Mouse (Mus musculus) hindbrain, postnatal 0 days (tissue): ENCODE measurements around the gene Fitm2. TPM values are rescaled to one million over a fixed set of nuclear protein-coding genes. Genes with fewer than 3 reads are reported as not detected.

ENCODE experiments used
- ATAC-seq: fragments of 200-750 bp; cut with Nextera tagmentation; 2 replicates; pipeline ENCODE4 v1.8.0; 2017; ENCODE audit warnings: mild to moderate bottlenecking, moderate TSS enrichment, moderate library complexity
- DNase-seq: peaks from one replicate; pipeline ENCODE4 v3.0.0-alpha.2; 2015; ENCODE audit warnings: low spot score
- H3K27ac ChIP-seq: fragments of 300-500 bp; sonication (generic); 2 replicates; pipeline ENCODE4 v1.5.1; 2014; ENCODE audit warnings: mild to moderate bottlenecking
- H3K27me3 ChIP-seq: fragments of 300-500 bp; sonication (generic); 2 replicates; pipeline ENCODE4 v1.6.1; 2014; ENCODE audit warnings: low read length, mixed read lengths; ENCODE audit not compliant: insufficient read depth
- H3K36me3 ChIP-seq: fragments of 300-500 bp; sonication (generic); 2 replicates; pipeline ENCODE4 v1.6.1; 2014; ENCODE audit warnings: low read length, mixed read lengths; ENCODE audit not compliant: insufficient read depth
- H3K4me1 ChIP-seq: fragments of 300-500 bp; sonication (generic); 2 replicates; pipeline ENCODE4 v1.6.1; 2014; ENCODE audit warnings: antibody characterized with exemption, low read length, mixed read lengths; ENCODE audit not compliant: insufficient read depth
- H3K4me2 ChIP-seq: fragments of 300-500 bp; sonication (generic); 2 replicates; pipeline ENCODE4 v1.6.1; 2014; ENCODE audit warnings: low read depth, mild to moderate bottlenecking, low read length, moderate library complexity, mixed read lengths
- H3K4me3 ChIP-seq: fragments of 300-500 bp; sonication (generic); 2 replicates; pipeline ENCODE4 v1.5.1; 2014; ENCODE audit warnings: low read length
- H3K9ac ChIP-seq: fragments of 300-500 bp; sonication (generic); replicated peaks from 2 replicates; pipeline ENCODE4 v1.6.1; 2014; ENCODE audit warnings: mild to moderate bottlenecking, low read length, moderate library complexity, mixed read lengths
- H3K9me3 ChIP-seq: fragments of 300-500 bp; sonication (generic); 2 replicates; pipeline ENCODE4 v1.6.1; 2016; ENCODE audit warnings: low read length, mixed read lengths
- CTCF ChIP-seq: IDR thresholded peaks from 2 replicates; pipeline ENCODE4 v1.5.1; 2016; ENCODE audit warnings: antibody characterized with exemption, control low read depth, low read depth
- WGBS: fragments of 180-500 bp; shearing (Covaris S2); extraction: QIAGEN DNeasy Blood & Tissue Kit; methylation state at CpG from one replicate; pipeline ENCODE4 v1.1.7; 2014; 5-methylcytosine and 5-hydroxymethylcytosine counted together
- polyA plus RNA-seq: library from polyadenylated mRNA; unstranded; fragments of >200 nt; fragmentation: Nextera tagmentation; extraction: Ambion mirVana; gene quantifications from 2 replicates; pipeline ENCODE4 v1.2.1, GENCODE M21; 2015
- total RNA-seq: library from RNA; depleted of rRNA; stranded (reverse); fragments of >200 nt; gene quantifications from 2 replicates; pipeline ENCODE4 v1.2.3, GENCODE M21; 2014; rRNA removed

Fitm2 gene
- 26.5 and 33.2 TPM in 2 replicates for total RNA-seq
- polyA plus RNA-seq: 14.9 and 15.1 TPM in 2 replicates

GRCm38 (mm10) chr2:163472466-163472851, at the start of gene Fitm2:
Gene Fitm2 (minus strand): TSS chr2:163472629.
- H3K4me2 ChIP-seq: peak within 1 kb of the TSS; percentile 91
- DNase-seq: peak; percentile 98
- H3K27ac ChIP-seq: peak within 1 kb of the TSS; percentile 82
- H3K9ac ChIP-seq: peak within 1 kb of the TSS; percentile 85
- ATAC-seq: peak; percentile 96
- peak within 1 kb of the TSS; percentile 89 for H3K4me3 ChIP-seq
- peak; percentile 100 for TF ChIP-seq CTCF
- H3K27me3 ChIP-seq: no peaks in the 10 kb centered on the region
- peaks cover 19% of the 10 kb centered on the region; the same call in 1 of the 2 replicates for H3K36me3 ChIP-seq
- no peaks in the 10 kb centered on the region for H3K9me3 ChIP-seq
- WGBS: 2% methylated on average over 25 of the region's 30 CpGs
- H3K4me1 ChIP-seq: peaks cover 10% of the 10 kb centered on the region; the same call in 1 of the 2 replicates

GRCm38 (mm10) chr2:163506300-163507004, 34.0 kb upstream of the Fitm2 start, which contains the start of gene Hnf4a:
Gene Hnf4a (plus strand): TSS chr2:163506808.
- Histone ChIP-seq H3K9ac (no peak within 1 kb of the TSS), H3K27me3 (no peaks in the 10 kb centered on the region), H3K4me2 (no peak within 1 kb of the TSS), H3K36me3 (no peaks in the 10 kb centered on the region), H3K4me1 (no peaks in the 10 kb centered on the region), H3K27ac (no peak within 1 kb of the TSS), H3K4me3 (no peak within 1 kb of the TSS), H3K9me3 (no peaks in the 10 kb centered on the region)
- no peak for DNase-seq
- ATAC-seq: no peak
- WGBS: 88% methylated on average over 10 of the region's 10 CpGs
- no peak for TF ChIP-seq CTCF

GRCm38 (mm10) chr2:163503191-163503590, 30.8 kb upstream of the Fitm2 start:
- H3K4me1 ChIP-seq: no peaks in the 10 kb centered on the region
- ATAC-seq: no peak
- H3K9me3 ChIP-seq: no peaks in the 10 kb centered on the region
- no peak overlapping the region for H3K4me2 ChIP-seq
- H3K36me3 ChIP-seq: no peaks in the 10 kb centered on the region
- no peak overlapping the region for H3K9ac ChIP-seq
- no peak overlapping the region for H3K27ac ChIP-seq
- no peaks in the 10 kb centered on the region for H3K27me3 ChIP-seq
- WGBS: 74% methylated on average over 7 of the region's 7 CpGs
- no peak for DNase-seq
- TF ChIP-seq CTCF: no peak
- no peak overlapping the region for H3K4me3 ChIP-seq

GRCm38 (mm10) chr2:163502219-163502618, 29.8 kb upstream of the Fitm2 start:
- Histone ChIP-seq H3K27ac (no peak overlapping the region), H3K4me3 (no peak overlapping the region), H3K27me3 (no peaks in the 10 kb centered on the region), H3K4me1 (no peaks in the 10 kb centered on the region), H3K9me3 (no peaks in the 10 kb centered on the region), H3K4me2 (no peak overlapping the region), H3K36me3 (no peaks in the 10 kb centered on the region), H3K9ac (no peak overlapping the region)
- TF ChIP-seq CTCF: no peak
- 46% methylated on average over 2 of the region's 2 CpGs for WGBS
- DNase-seq (peak; percentile 37), ATAC-seq (no peak)

- Histone ChIP-seq H3K9me3 (no peaks in the 10 kb centered on the region), H3K27me3 (no peaks in the 10 kb centered on the region), H3K4me1 (0 out of 2 replicates have a peak, but pooled peaks cover 3% of the 10 kb centered on the region), H3K36me3 (no peaks in the 10 kb centered on the region), H3K4me2 (no peak overlapping the region), H3K4me3 (no peak overlapping the region), H3K9ac (no peak overlapping the region), H3K27ac (no peak overlapping the region)
- no peak for TF ChIP-seq CTCF
- WGBS: 47% methylated on average over 6 of the region's 6 CpGs
- ATAC-seq (no peak), DNase-seq (no peak)
Measured at GRCm38 (mm10) chr2:163494456-163494855, 22.0 kb upstream of the Fitm2 start.

- Histone ChIP-seq H3K27me3 (no peaks in the 10 kb centered on the region), H3K36me3 (no peaks in the 10 kb centered on the region), H3K9ac (no peak overlapping the region), H3K4me1 (0 out of 2 replicates have a peak, but pooled peaks cover 3% of the 10 kb centered on the region), H3K9me3 (no peaks in the 10 kb centered on the region), H3K4me2 (no peak overlapping the region), H3K4me3 (no peak overlapping the region), H3K27ac (no peak overlapping the region)
- TF ChIP-seq CTCF: no peak
- DNase-seq: peak; percentile 50
- 48% methylated on average over 5 of the region's 5 CpGs for WGBS
- peak; percentile 46; the same call in 1 of the 2 replicates for ATAC-seq
Measured at GRCm38 (mm10) chr2:163493976-163494375, 21.5 kb upstream of the Fitm2 start.

- no peak overlapping the region for H3K9ac ChIP-seq
- 0 out of 2 replicates have a peak, but pooled peaks cover 3% of the 10 kb centered on the region for H3K4me1 ChIP-seq
- H3K4me3 ChIP-seq: no peak overlapping the region
- H3K27ac ChIP-seq: no peak overlapping the region
- WGBS: 16% methylated on average over 5 of the region's 5 CpGs
- no peak overlapping the region for H3K4me2 ChIP-seq
- H3K36me3 ChIP-seq: no peaks in the 10 kb centered on the region
- H3K9me3 ChIP-seq: no peaks in the 10 kb centered on the region
- DNase-seq (no peak), ATAC-seq (no peak)
- no peak for TF ChIP-seq CTCF
- H3K27me3 ChIP-seq: no peaks in the 10 kb centered on the region
Measured at GRCm38 (mm10) chr2:163493031-163493430, 20.6 kb upstream of the Fitm2 start.
